Mouse (Mus musculus) spleen, postnatal 4 days (tissue): ENCODE measurements around the gene Smim22.

ENCODE experiments used
- DNase-seq, 2 experiments: peaks; one replicate each; pipeline ENCODE4 v3.0.0; 2022; ENCODE audit warnings: low spot score in 2 of 2

Smim22 gene

DNA sequence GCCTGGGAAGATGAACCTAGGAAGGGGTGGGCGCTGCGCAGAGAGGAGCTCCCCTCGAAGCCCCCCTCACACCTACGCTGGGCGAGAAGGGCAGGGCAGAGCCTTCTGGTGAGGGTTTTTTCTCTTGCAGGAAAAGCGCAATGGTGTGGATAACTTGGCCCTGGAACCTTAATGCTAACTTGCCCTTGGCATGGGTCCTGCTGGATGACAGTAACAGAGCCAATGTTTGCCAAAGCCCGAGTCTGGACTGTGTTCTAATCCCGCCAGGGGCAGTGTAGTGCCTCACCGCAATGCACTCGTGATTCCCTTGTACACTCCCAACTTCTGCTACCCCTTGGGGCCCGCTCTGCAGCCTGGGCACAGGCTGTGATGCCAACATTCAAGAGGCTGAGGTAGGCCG, 988 bp downstream of the Smim22 start:
- no peak for DNase-seq

DNA sequence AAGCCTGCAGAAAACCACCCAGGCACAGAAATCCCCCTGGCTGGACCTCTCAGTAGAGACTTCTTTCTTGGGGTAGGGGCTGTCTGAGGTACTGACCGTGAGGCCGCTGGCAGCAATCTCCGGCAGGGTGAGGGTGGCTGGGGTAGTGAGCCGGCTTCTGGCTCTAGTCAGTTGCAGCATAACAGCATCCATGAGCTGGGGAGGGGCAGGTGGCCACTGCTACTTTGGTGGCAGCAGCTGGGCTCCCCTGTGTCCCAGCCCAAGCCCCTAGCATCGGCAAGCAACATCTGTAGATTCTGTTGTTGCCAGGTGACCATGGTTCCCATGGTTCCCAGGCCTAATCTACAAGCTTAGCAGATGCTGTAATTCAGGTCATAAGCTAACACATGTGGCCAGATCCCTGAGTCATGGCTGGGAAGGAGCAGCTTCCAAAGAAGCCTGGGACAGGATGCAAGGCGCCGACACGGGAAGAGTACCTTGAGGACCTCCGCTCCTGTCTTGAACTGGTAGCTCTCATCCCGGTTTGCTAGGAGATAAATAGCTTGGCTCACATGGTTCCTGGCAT, 3.4 kb downstream of the Smim22 start:
- DNase-seq, result no peak

DNA sequence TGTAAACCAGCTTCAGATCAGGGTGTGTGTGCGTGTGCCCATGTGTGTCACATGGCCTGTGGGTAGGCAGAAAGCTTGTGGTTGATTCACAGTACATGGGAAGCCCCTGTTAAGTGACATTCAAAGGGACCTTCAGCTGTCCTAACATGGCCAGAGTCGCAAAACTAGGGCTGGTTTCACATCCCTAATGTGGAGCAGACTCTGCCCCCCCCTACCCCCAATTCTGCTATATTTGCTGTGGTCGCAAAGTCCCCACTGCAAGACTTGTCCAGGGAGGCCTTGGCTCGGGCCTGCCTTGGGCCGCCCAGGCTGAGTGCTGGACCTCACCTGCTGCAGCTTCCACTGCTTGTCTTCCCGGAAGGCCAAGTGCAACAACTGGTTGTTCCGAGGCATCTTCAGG, 4.2 kb downstream of the Smim22 start:
- peak; percentile 27 to 67 for DNase-seq

DNA sequence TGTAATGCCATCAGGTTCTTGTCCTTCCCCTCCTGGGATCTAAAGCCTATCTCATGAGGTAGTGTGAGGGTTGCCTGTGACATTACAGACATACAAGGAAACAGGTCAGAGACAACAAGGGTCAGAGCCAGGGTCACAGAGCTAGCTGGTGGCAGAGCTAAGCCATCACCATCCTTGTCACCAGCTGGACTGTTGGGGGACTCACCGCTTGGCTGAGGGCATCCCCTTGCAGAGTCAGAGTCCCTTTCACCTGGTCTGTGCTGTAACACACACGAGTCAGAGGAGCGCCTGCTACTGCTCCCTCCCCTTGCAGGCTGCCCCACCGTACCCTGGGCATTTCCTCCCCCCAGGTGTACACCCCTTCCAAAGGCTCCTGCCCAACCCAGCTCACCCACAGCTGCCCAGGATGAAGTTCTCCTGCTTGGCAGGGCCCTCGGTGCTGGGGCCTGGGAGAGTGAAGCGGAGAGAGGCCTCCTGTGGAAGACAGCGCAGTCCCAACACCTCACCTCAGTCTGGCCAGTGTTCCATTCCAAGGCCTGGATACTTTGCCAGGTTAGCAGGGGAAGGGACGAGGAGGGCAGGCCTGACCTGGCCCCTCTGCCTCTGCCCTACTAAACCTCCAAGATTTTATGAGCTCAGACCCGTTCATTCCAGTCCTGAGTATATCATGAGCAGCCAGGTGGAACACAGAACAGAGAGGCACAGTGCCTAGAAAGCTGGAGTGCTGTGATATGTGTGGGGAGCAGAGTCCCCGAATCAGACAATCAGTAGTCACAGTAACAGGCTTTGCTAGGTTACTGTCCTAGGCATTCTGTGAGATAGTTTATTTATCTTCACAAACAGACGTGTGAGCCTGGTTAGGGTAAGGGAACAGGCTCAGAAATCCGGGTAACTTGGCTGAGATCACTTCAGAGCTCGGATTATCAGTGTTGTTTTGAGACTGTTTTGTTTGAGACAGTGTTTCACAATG, 5.2 kb downstream of the Smim22 start:
- peak; percentile 20 to 63 for DNase-seq

DNA sequence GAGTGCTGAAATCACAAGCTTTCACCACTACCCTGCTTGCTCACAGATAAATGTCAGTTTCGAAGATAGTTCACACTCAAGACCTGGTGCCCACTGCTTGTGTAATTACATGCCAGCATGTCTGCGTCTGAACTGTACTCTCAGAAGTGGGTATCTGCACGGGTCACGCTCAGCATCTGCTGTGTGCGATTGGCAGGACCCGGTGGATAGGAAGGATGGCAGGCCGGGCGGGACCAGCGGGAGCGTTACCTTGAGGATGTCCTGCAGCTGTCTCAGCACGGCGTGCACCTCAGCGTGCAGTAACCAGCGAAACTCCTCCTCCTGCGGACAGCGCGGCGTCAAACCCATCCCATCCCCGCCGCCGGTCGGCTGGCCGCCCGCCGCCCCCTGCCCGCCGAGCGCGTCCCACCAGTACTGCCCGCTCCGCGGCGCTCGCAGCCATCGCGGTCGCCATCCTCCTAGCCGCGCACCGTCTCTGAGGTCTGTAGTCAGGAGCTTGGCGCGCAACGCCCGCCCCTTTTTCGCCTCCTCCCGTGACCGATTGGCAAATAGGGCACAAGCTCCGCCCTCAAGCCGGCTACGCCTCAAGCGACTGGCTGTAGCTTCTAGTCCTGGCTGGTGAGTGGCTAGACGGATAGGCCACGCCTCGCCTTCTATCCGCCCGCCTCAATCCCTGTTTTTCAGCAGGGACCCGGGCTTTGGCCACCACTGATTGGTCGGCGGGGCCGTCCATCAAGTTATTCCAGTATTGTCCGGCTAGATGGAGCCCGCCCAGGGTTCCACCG, 6.2 kb downstream of the Smim22 start, which contains the start of gene Rogdi:
TSS of gene Rogdi (minus strand) at position 500 of the 785 bp plus-strand sequence.
- peak; percentile 95 to 96 for DNase-seq

DNA sequence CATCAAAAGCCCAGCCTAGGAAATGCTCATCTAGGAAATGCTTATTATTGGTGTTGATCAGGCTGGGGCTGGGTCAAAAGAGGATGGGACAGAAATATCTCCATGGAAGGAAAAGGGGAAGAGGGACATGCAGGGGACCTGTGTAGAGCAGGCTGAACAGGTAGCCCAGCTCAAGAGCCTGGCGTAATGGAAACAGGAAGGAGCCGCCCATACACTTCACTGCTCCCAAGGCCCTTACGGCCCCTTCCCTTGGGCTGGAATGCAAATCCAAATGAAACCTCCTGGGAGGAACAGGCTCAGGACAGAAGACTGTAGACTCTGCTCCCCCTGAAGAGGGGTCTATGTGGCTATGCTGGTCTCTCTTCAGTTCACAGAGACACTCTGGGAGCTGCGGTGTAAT, 7.5 kb downstream of the Smim22 start:
- no peak for DNase-seq

DNA sequence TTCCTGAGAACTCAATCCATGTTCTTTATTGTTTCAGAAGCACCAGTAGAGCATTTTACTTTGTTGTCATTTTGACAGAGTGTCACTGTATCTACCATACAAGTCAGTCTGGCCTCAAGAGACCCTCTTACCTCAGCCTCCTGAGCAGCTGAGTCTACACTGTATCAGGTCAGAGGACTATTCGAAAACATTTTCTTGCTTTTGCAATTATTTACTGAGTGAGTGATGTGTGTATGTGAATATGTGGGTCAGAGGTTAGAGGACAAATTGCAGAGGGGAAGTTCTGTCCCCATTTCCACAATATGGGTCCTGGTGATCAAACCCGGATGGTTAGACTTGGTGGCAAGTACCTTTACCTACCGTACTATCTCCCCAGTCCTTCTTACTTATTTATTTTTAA, 16.9 kb downstream of the Smim22 start:
- DNase-seq, result no peak

DNA sequence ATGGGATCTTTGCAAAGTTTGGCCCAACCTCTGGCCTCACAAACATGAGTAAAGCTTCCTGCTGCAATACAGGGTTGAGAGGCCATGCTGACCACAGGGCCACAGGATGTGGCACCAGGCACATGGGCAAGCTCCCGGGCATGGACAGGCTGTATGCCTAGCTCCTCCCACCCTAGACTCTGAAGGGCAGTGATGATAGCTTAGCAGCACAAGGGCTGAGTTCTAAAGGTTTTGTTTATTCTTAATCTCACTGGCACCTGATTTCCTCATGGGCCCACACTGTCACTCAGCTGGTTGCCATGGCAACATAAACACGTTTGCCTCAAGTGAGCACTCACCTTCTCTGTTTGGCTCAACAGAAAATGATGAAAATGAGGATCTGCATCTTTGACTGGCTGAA, 22.8 kb downstream of the Smim22 start:
- DNase-seq, result no peak

DNA sequence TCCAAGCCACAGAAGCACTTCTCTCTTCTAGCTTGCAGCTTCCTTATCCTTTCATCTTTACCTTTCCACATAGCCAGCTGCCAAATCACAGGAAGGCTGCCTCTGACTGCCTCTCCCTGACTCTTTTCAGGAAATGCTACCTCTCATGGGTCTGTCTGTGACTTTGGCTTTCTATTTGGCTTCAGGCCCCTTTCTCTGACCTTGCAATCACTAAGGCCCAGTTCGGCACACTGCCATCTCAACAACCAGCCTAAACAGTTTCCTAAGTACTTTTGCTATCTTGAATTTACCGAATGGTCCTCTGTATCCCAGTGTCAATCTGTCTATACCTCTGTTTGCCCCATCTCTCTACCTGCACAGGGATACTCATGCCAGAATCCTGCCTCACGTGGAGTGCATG, 28.5 kb downstream of the Smim22 start:
- DNase-seq, result no peak

DNA sequence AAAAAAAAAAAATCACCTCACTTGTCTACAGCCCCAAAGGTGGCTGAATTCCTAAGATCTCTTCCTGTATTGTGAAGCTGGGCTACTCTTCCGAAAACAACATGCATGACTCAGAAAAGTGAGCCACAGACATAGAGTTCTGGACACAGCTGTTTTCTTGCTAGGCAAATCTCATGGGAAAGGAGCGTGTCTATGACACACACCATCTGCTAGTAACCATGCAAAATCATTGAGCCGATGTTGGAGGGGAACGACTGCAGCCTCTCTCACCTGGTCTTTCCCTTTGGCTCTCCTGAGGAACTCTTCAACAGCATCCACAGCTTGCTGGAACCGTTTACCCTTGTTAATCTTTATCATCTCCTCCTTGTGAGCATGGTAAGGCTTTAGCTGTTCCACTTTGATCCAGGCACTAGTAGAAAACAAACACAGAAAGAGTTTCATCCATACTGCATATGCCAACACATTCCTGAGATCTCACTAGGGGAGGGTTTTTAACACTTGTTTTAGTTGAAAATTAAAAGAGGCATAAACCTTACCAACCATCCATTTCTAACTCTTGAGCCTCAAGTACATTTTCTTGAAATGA, 29.7 kb downstream of the Smim22 start:
- DNase-seq, result no peak

DNA sequence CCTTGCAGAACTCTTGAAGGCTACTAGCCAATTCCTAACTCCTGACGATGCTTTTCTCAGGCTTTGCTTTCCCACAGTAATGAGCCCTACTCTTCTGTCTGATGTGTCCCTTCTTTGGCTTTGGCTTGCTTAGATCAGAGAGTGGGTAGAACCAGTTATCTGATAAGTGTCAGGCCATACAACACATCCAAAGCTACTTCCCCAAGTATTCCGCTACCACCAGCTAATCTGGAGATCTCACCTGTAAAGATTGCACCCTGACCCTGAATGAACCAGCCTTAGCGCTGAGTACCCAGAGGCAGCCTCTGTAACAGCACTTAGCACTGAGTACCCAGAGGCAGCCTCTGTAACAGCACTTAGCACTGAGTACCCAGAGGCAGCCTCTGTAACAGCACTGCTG, 38.2 kb downstream of the Smim22 start:
- DNase-seq, result no peak

DNA sequence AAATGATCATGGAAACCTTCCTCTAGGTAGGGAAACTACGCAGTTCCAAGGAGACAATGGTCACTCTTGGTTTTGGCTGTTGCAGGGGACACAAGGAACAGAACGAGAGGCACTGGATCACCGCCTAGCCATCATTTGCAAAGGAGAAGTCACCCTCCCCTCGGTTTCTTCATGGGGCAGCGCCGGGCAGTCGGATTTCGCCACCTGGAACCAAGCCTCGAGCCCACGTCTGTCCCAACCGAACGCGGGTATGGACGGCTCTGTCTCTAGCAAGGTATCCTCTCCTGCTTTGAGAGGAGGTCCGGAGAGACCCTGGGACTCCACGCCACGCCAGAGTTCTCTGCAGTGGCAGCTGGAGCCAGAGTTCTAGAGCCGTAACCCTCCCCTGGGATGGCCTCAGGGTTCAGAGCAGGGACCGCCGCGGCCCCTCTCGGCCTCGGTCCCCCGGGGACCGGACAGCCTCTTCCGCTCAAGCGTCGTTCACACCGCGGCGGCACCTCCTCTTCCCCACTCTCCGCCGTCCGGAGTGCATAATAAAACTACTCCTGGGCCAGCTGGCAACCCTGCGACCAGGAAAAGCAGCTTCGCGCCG, 42.2 kb downstream of the Smim22 start:
- no peak for DNase-seq

DNA sequence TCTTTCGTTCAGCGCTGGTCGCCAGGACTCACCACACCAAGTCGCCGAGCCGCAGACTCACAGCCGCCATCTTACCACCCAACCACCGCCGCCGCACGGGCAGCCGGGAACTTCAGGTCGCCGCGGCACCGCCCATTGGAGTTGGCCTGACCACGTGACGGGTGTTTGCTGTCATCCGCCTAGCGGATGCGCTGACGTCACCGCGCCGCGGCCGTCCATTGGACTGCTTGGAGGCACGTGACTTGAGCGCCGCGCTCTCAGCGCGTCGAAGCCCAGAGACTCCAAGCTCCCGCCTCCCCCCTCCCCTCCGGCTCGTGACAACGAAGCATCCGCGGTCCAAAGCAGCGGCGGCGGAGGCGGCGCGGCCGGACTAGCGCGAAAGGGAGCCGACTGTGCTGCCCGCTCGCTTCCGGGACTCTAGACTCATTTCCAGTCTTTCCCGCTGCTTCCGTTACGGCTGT, 42.7 kb downstream of the Smim22 start, which contains the start of the genes Glyr1 and Ubn1:
TSS of gene Glyr1 (minus strand) at position 90 of the 461 bp plus-strand sequence.
TSS of gene Ubn1 (plus strand) at position 284 of the 461 bp plus-strand sequence.
- peak; percentile 99 for DNase-seq

DNA sequence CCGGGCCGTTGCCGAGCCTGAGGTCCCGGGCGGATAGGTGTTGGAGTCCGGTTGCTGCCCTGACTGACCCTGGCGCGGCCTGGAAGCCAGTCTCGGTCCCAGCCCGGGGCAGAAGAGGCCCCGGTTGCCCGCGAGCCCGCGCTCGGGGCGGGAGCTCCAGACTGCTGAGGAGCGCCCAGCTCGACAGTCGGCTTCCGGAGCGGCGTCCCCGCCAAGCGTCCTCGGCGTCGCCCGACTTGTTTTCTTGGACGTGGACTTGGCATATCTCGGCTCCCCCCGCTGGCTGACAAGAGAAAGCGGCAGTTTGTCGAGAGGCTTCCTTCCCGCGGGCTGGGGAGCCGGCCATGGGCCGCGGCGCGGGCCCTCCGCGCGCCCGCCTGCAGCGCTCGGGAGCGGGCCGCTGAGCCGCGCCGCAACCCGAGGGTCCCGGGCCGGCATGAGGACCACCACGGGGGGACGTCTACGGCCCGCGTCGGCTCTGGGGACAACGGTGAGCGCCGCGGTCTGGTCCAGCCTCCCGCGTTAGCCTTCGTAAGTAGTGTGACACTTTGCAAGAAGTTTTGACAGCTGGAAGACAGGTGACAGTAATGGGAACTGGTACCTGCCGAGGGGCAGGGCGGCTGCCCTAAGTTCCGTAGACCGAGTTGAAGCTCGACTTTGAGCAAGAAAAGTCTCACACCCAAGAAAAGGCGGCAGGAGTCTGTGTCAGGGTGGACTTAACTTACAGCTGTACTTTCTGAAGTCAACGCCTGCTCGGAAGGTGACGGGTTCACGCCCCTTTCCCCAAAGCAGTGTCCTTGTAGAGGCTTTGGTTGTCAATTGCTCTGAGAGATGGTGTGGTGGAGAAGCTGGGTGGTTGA, 43.4 kb downstream of the Smim22 start:
- peak; percentile 77 to 90 for DNase-seq
